Mouse (Mus musculus) megakaryocyte, embryonic 14.5 days (primary cell): ENCODE data around the gene Megf8.

ENCODE experiments used
- FLI1 ChIP-seq: IDR thresholded peaks from 2 replicates; pipeline ENCODE4 v1.6.1; 2012; ENCODE audit warnings: low read length, inconsistent platforms, mixed read lengths
- GATA1 ChIP-seq: IDR thresholded peaks from 3 replicates; pipeline ENCODE4 v1.6.1; 2012; ENCODE audit warnings: mixed read lengths, low read length, inconsistent platforms, borderline replicate concordance

GRCm38 (mm10) chr7:25363151-25363550 is 46.2 kb downstream of the Megf8 start:
- no peak for TF ChIP-seq GATA1
- TF ChIP-seq FLI1, result no peak
